Mouse (Mus musculus): ENCODE results near the gene Bcar1.

GRCm38 (mm10) chr8:111715514-111715913 lies 28.1 kb downstream of the Bcar1 start:
- TF ChIP-seq POLR2A (IDR thresholded peaks at IDR 0.05; ENCODE audit: control insufficient read depth, extremely low read depth, insufficient read depth, low read length, poor library complexity) (no peak), CTCF (IDR thresholded peaks at IDR 0.05; ENCODE audit: borderline replicate concordance, control insufficient read depth, extremely low read depth, insufficient read depth, low read length, poor library complexity) (no peak)
